Mouse (Mus musculus) small intestine, adult 2 months (tissue): Measurements from ENCODE around the gene Ap5z1.

Experiments
- CTCF ChIP-seq: fragments of 200-500 bp; IDR thresholded peaks from 2 replicates; pipeline ENCODE4 v1.5.1; 2012; ENCODE audit warnings: low read depth, mild to moderate bottlenecking, control low read depth, inconsistent platforms, low read length, moderate library complexity, mixed read lengths; ENCODE audit not compliant: insufficient replicate concordance, insufficient read length; ENCODE audit errors: extremely low read depth
- POLR2A ChIP-seq: fragments of 200-500 bp; IDR thresholded peaks from 2 replicates; pipeline ENCODE4 v1.6.1; 2012; ENCODE audit warnings: low read depth, mild to moderate bottlenecking, control low read depth, inconsistent platforms, low read length, moderate library complexity

- no peak for TF ChIP-seq POLR2A
- TF ChIP-seq CTCF = no peak
Observed at GRCm38 (mm10) chr5:142457345-142457744, 6.4 kb upstream of the Ap5z1 start.
